Mouse (Mus musculus): Measurements from ENCODE around the gene Slc2a5. TPM values are rescaled to one million over a fixed set of nuclear protein-coding genes. Genes with fewer than 3 reads are reported as not detected.

Slc2a5 gene
- polyA plus RNA-seq, 1 experiment from 2014 or later = 1.4 TPM

GRCm38 (mm10) chr4:150140346-150140745, 21.3 kb downstream of the Slc2a5 start:
- 82% methylated on average over 7 of the region's 7 CpGs for WGBS
- ATAC-seq (ENCODE audit: insufficient number of reproducible peaks, insufficient read depth, low FRiP score, low read depth) = no peak

GRCm38 (mm10) chr4:150144242-150144641, 25.2 kb downstream of the Slc2a5 start:
- Histone ChIP-seq H3K9me3 (ENCODE audit: control insufficient read depth, low read length) (peaks cover 15% of the 10 kb centered on the region; the same call in 1 of the 2 replicates), H3K4me3 (ENCODE audit: control insufficient read depth in 1 of 2, insufficient read depth in 1 of 2, low read depth in 1 of 2, low read length in 2 of 2) (no peak overlapping the region), H3K4me2 (ENCODE audit: low read length) (no peak overlapping the region), H3K9ac (ENCODE audit: low read length) (no peak overlapping the region), H3K27me3 (ENCODE audit: control insufficient read depth, insufficient read depth, low read length) (no peaks in the 10 kb centered on the region), H3K36me3 (ENCODE audit: control insufficient read depth, insufficient read depth, low read length) (no peaks in the 10 kb centered on the region), H3K27ac (replicated peaks in 1 of 2; ENCODE audit: control insufficient read depth in 1 of 2, insufficient read depth in 1 of 2, low read depth in 2 of 2, low read length in 2 of 2) (no peak overlapping the region), H3K4me1 (ENCODE audit: control insufficient read depth in 2 of 2, insufficient read depth in 2 of 2, low read length in 2 of 2) (no peaks in the 10 kb centered on the region)
- no peak for ATAC-seq (ENCODE audit: insufficient number of reproducible peaks, insufficient read depth, low FRiP score, low read depth)
- 23% methylated on average over 12 of the region's 12 CpGs for WGBS

More at GRCm38 (mm10) chr4:150140346-150140745, 21.3 kb downstream of the Slc2a5 start:
- no peaks in the 10 kb centered on the region for H3K27me3 ChIP-seq (ENCODE audit: control insufficient read depth, insufficient read depth, low read length)
- no peak overlapping the region for H3K4me2 ChIP-seq (ENCODE audit: low read length)
- H3K27ac ChIP-seq (replicated peaks in 1 of 2; ENCODE audit: control insufficient read depth in 1 of 2, insufficient read depth in 1 of 2, low read depth in 2 of 2, low read length in 2 of 2) = no peak overlapping the region
- H3K36me3 ChIP-seq (ENCODE audit: control insufficient read depth, insufficient read depth, low read length) = no peaks in the 10 kb centered on the region
- H3K9me3 ChIP-seq (ENCODE audit: control insufficient read depth, low read length) = peaks cover 3% of the 10 kb centered on the region; the same call in 1 of the 2 replicates
- no peak overlapping the region for H3K9ac ChIP-seq (ENCODE audit: low read length)
- H3K4me3 ChIP-seq (ENCODE audit: control insufficient read depth in 1 of 2, insufficient read depth in 1 of 2, low read depth in 1 of 2, low read length in 2 of 2) = no peak overlapping the region
- peaks cover 4 to 8% of the 10 kb centered on the region in 2 experiments; a peak in 2 of 4 replicates for H3K4me1 ChIP-seq (ENCODE audit: control insufficient read depth in 2 of 2, insufficient read depth in 2 of 2, low read length in 2 of 2)

DNA sequence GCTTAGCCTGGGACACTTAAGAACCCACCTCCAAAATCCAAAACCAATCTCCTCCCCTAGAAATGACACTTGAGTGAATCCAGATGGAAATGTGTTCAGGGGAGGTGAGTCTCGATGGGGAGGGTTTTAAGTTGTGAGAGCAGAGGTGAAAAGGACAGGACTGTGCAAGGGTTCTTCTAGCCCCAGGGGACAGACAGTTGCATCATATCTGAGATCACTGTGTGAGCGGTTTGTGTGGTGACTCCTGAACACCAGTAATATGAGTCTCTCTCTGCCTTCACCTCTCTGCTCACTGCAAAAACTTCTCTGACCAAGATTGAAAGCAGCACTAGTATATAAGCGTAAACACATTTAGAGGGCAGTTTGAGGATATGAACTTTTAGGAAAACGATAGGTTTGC, 27.2 kb downstream of the Slc2a5 start:
- Histone ChIP-seq H3K27me3 (ENCODE audit: control insufficient read depth, insufficient read depth, low read length) (no peaks in the 10 kb centered on the region), H3K36me3 (ENCODE audit: control insufficient read depth, insufficient read depth, low read length) (no peaks in the 10 kb centered on the region), H3K9ac (ENCODE audit: low read length) (no peak overlapping the region), H3K9me3 (ENCODE audit: control insufficient read depth, low read length) (peaks cover 15% of the 10 kb centered on the region; the same call in 1 of the 2 replicates), H3K27ac (replicated peaks in 1 of 2; ENCODE audit: control insufficient read depth in 1 of 2, insufficient read depth in 1 of 2, low read depth in 2 of 2, low read length in 2 of 2) (no peak overlapping the region), H3K4me3 (ENCODE audit: control insufficient read depth in 1 of 2, insufficient read depth in 1 of 2, low read depth in 1 of 2, low read length in 2 of 2) (no peak overlapping the region), H3K4me1 (ENCODE audit: control insufficient read depth in 2 of 2, insufficient read depth in 2 of 2, low read length in 2 of 2) (no peaks in the 10 kb centered on the region), H3K4me2 (ENCODE audit: low read length) (no peak overlapping the region)
- 70% methylated on average over 4 of the region's 4 CpGs for WGBS
- ATAC-seq (ENCODE audit: insufficient number of reproducible peaks, insufficient read depth, low FRiP score, low read depth) = no peak

- H3K9ac ChIP-seq (ENCODE audit: low read length) = no peak overlapping the region
- no peaks in the 10 kb centered on the region for H3K36me3 ChIP-seq (ENCODE audit: control insufficient read depth, insufficient read depth, low read length)
- no peak for ATAC-seq (ENCODE audit: insufficient number of reproducible peaks, insufficient read depth, low FRiP score, low read depth)
- no peak overlapping the region for H3K4me2 ChIP-seq (ENCODE audit: low read length)
- H3K9me3 ChIP-seq (ENCODE audit: control insufficient read depth, low read length) = peaks cover 12% of the 10 kb centered on the region; the same call in 1 of the 2 replicates
- WGBS = 72% methylated on average over 7 of the region's 7 CpGs
- no peaks in the 10 kb centered on the region; a peak in 1 of 4 replicates for H3K4me1 ChIP-seq (ENCODE audit: control insufficient read depth in 2 of 2, insufficient read depth in 2 of 2, low read length in 2 of 2)
- no peak overlapping the region for H3K27ac ChIP-seq (replicated peaks in 1 of 2; ENCODE audit: control insufficient read depth in 1 of 2, insufficient read depth in 1 of 2, low read depth in 2 of 2, low read length in 2 of 2)
- no peak overlapping the region for H3K4me3 ChIP-seq (ENCODE audit: control insufficient read depth in 1 of 2, insufficient read depth in 1 of 2, low read depth in 1 of 2, low read length in 2 of 2)
- H3K27me3 ChIP-seq (ENCODE audit: control insufficient read depth, insufficient read depth, low read length) = no peaks in the 10 kb centered on the region
These were observed 32.0 kb downstream of the Slc2a5 start for GRCm38 (mm10) chr4:150151045-150151444.

- H3K4me1 ChIP-seq (ENCODE audit: control insufficient read depth in 2 of 2, insufficient read depth in 2 of 2, low read length in 2 of 2) = no peaks in the 10 kb centered on the region; a peak in 1 of 4 replicates
- H3K27ac ChIP-seq (replicated peaks in 1 of 2; ENCODE audit: control insufficient read depth in 1 of 2, insufficient read depth in 1 of 2, low read depth in 2 of 2, low read length in 2 of 2) = no peak overlapping the region
- no peaks in the 10 kb centered on the region for H3K27me3 ChIP-seq (ENCODE audit: control insufficient read depth, insufficient read depth, low read length)
- no peak overlapping the region for H3K4me3 ChIP-seq (ENCODE audit: control insufficient read depth in 1 of 2, insufficient read depth in 1 of 2, low read depth in 1 of 2, low read length in 2 of 2)
- 38% methylated on average over 8 of the region's 8 CpGs for WGBS
- no peak overlapping the region for H3K9ac ChIP-seq (ENCODE audit: low read length)
- peaks cover 12% of the 10 kb centered on the region; the same call in 1 of the 2 replicates for H3K9me3 ChIP-seq (ENCODE audit: control insufficient read depth, low read length)
- H3K36me3 ChIP-seq (ENCODE audit: control insufficient read depth, insufficient read depth, low read length) = no peaks in the 10 kb centered on the region
- no peak overlapping the region for H3K4me2 ChIP-seq (ENCODE audit: low read length)
- ATAC-seq (ENCODE audit: insufficient number of reproducible peaks, insufficient read depth, low FRiP score, low read depth) = no peak
These were observed 33.4 kb downstream of the Slc2a5 start for GRCm38 (mm10) chr4:150152483-150152882.

DNA sequence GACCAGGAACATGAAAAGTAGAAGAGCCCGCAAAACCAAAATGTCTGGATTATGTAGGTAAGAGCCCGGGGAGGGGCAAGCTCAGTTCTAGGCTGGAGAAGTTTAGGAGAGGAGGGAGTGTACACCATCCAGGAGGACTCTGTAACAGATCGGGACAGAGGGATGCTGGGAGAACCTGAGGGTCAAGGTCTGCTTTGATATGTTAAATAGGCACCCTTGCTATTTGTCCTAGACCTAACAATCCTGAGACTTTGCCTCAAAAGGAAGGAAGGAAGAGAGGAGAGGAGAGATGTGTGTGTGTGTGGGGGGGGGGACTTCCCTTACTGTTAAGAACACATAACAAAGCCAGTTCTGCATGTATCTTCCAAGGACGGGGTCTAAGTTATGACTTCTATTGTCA, 36.2 kb downstream of the Slc2a5 start:
- H3K36me3 ChIP-seq (ENCODE audit: control insufficient read depth, insufficient read depth, low read length) = no peaks in the 10 kb centered on the region
- ATAC-seq (ENCODE audit: insufficient number of reproducible peaks, insufficient read depth, low FRiP score, low read depth) = no peak
- no peaks in the 10 kb centered on the region; a peak in 1 of 4 replicates for H3K4me1 ChIP-seq (ENCODE audit: control insufficient read depth in 2 of 2, insufficient read depth in 2 of 2, low read length in 2 of 2)
- H3K27ac ChIP-seq (replicated peaks in 1 of 2; ENCODE audit: control insufficient read depth in 1 of 2, insufficient read depth in 1 of 2, low read depth in 2 of 2, low read length in 2 of 2) = no peak overlapping the region
- no peaks in the 10 kb centered on the region; the same call in 1 of the 2 replicates for H3K9me3 ChIP-seq (ENCODE audit: control insufficient read depth, low read length)
- no peak overlapping the region for H3K4me3 ChIP-seq (ENCODE audit: control insufficient read depth in 1 of 2, insufficient read depth in 1 of 2, low read depth in 1 of 2, low read length in 2 of 2)
- H3K4me2 ChIP-seq (ENCODE audit: low read length) = no peak overlapping the region
- WGBS = 84% methylated on average over 4 of the region's 4 CpGs
- no peak overlapping the region for H3K9ac ChIP-seq (ENCODE audit: low read length)
- H3K27me3 ChIP-seq (ENCODE audit: control insufficient read depth, insufficient read depth, low read length) = no peaks in the 10 kb centered on the region

DNA sequence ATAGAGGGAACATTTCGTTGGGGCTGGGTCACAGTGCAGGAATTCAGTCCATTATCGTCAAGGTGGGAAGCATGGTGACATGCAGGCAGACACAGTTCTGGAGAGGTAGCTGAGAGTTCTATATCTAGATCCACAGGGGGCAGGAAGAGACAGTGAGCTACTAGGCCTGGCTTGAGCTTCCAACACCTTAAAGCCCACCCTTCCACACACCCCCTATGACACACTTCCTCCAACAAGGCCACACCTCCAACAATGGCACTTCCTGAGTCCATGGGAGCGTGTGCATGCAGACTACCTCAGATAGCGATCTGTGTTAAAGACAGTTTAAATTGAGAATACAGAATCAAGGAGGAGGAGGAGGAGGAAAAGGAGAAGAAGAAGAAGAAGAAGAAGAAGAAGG, 36.6 kb downstream of the Slc2a5 start:
- 67% methylated on average over 4 of the region's 4 CpGs for whole genome bisulfite sequencing

DNA sequence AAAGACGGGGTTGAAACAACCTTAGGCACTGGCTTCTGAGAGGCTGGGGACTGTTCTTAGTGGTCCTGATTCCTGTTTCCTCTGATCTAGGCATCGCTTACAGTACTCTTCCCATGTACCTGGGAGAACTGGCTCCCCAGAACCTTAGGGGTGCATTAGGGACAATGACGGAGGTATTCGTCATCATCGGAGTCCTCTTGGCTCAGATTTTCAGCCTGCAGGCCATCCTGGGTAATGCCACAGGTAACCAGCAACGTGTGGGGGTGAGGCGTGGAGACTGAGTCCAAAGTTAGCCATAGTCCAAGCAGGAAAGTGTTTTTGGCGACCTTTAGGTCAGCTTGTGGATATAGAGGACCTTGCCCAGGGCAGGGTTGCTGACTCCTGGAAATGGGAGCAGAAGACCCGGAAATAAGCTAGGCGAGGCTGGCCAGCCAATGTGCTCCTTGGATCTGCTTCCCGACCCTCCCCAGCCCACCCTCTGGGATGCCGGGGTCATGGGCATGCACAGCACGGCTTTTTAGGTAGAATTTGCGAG, 38.3 kb downstream of the Slc2a5 start:
- no peak overlapping the region for H3K9ac ChIP-seq (ENCODE audit: low read length)
- no peaks in the 10 kb centered on the region for H3K36me3 ChIP-seq (ENCODE audit: control insufficient read depth, insufficient read depth, low read length)
- H3K4me2 ChIP-seq (ENCODE audit: low read length) = no peak overlapping the region
- no peak overlapping the region for H3K4me3 ChIP-seq (ENCODE audit: control insufficient read depth in 1 of 2, insufficient read depth in 1 of 2, low read depth in 1 of 2, low read length in 2 of 2)
- no peaks in the 10 kb centered on the region; a peak in 1 of 4 replicates for H3K4me1 ChIP-seq (ENCODE audit: control insufficient read depth in 2 of 2, insufficient read depth in 2 of 2, low read length in 2 of 2)
- no peak overlapping the region for H3K27ac ChIP-seq (replicated peaks in 1 of 2; ENCODE audit: control insufficient read depth in 1 of 2, insufficient read depth in 1 of 2, low read depth in 2 of 2, low read length in 2 of 2)
- H3K9me3 ChIP-seq (ENCODE audit: control insufficient read depth, low read length) = no peaks in the 10 kb centered on the region
- no peaks in the 10 kb centered on the region for H3K27me3 ChIP-seq (ENCODE audit: control insufficient read depth, insufficient read depth, low read length)
- no peak for ATAC-seq (ENCODE audit: insufficient number of reproducible peaks, insufficient read depth, low FRiP score, low read depth)
- 66% methylated on average over 14 of the region's 14 CpGs for WGBS

More for the DNA sequence above, 36.6 kb downstream of the Slc2a5 start:
- H3K9me3 ChIP-seq (ENCODE audit: control insufficient read depth, low read length) = no peaks in the 10 kb centered on the region
- no peak overlapping the region for H3K4me2 ChIP-seq (ENCODE audit: low read length)
- H3K4me1 ChIP-seq (ENCODE audit: control insufficient read depth in 2 of 2, insufficient read depth in 2 of 2, low read length in 2 of 2) = no peaks in the 10 kb centered on the region; a peak in 1 of 4 replicates
- H3K27ac ChIP-seq (replicated peaks in 1 of 2; ENCODE audit: control insufficient read depth in 1 of 2, insufficient read depth in 1 of 2, low read depth in 2 of 2, low read length in 2 of 2) = no peak overlapping the region
- no peak for ATAC-seq (ENCODE audit: insufficient number of reproducible peaks, insufficient read depth, low FRiP score, low read depth)
- H3K9ac ChIP-seq (ENCODE audit: low read length) = no peak overlapping the region
- H3K4me3 ChIP-seq (ENCODE audit: control insufficient read depth in 1 of 2, insufficient read depth in 1 of 2, low read depth in 1 of 2, low read length in 2 of 2) = no peak overlapping the region
- H3K27me3 ChIP-seq (ENCODE audit: control insufficient read depth, insufficient read depth, low read length) = no peaks in the 10 kb centered on the region
- no peaks in the 10 kb centered on the region for H3K36me3 ChIP-seq (ENCODE audit: control insufficient read depth, insufficient read depth, low read length)
